Mouse (Mus musculus) intestine, embryonic 14.5 days (tissue): Measurements from ENCODE around the gene Clstn1. TPM values are rescaled to one million over a fixed set of nuclear protein-coding genes. Genes with fewer than 3 reads are reported as not detected.
"Not testable (repeated sequence)": the region's sequence is repeated elsewhere in the genome, so short reads cannot be mapped to it uniquely, and the experiment has no call there.

Experiments used
- ATAC-seq: fragments of 200-750 bp; cut with Nextera tagmentation; replicated peaks from 2 replicates; pipeline ENCODE4 v1.8.0; 2017; ENCODE audit warnings: low read depth, moderate number of reproducible peaks, moderate TSS enrichment, moderate library complexity; ENCODE audit not compliant: low FRiP score, low TSS enrichment
- DNase-seq: peaks from one replicate; pipeline ENCODE4 v3.0.0-alpha.2; 2018; ENCODE audit warnings: low spot score
- H3K27ac ChIP-seq: fragments of 300-500 bp; sonication (generic); 2 replicates; pipeline ENCODE4 v1.5.1; 2014; ENCODE audit warnings: low read depth, mild to moderate bottlenecking, control low read depth
- H3K27me3 ChIP-seq: fragments of 300-500 bp; sonication (generic); replicated peaks from 2 replicates; pipeline ENCODE4 v1.6.1; 2014; ENCODE audit warnings: low read length, control low read depth; ENCODE audit not compliant: control insufficient read depth, insufficient read depth
- H3K36me3 ChIP-seq: fragments of 300-500 bp; sonication (generic); 2 replicates; pipeline ENCODE4 v1.6.1; 2014; ENCODE audit warnings: low read length, control low read depth; ENCODE audit not compliant: control insufficient read depth, insufficient read depth
- H3K4me1 ChIP-seq: fragments of 300-500 bp; sonication (generic); replicated peaks from 2 replicates; pipeline ENCODE4 v1.6.1; 2014; ENCODE audit warnings: low read length, control low read depth, mixed read lengths; ENCODE audit not compliant: control insufficient read depth, insufficient read depth
- H3K4me2 ChIP-seq: fragments of 300-500 bp; sonication (generic); 2 replicates; pipeline ENCODE4 v1.6.1; 2014; ENCODE audit warnings: low read length
- H3K4me3 ChIP-seq: fragments of 300-500 bp; sonication (generic); 2 replicates; pipeline ENCODE4 v1.5.1; 2014; ENCODE audit warnings: low read depth, low read length, control low read depth, mixed read lengths
- H3K9ac ChIP-seq: fragments of 300-500 bp; sonication (generic); 2 replicates; pipeline ENCODE4 v1.6.1; 2014; ENCODE audit warnings: mild to moderate bottlenecking, low read length
- H3K9me3 ChIP-seq: fragments of 300-500 bp; sonication (generic); 2 replicates; pipeline ENCODE4 v1.6.1; 2016; ENCODE audit warnings: low read length, control low read depth; ENCODE audit not compliant: control insufficient read depth
- WGBS: fragments of 180-500 bp; shearing (Covaris S2); extraction: QIAGEN DNeasy Blood & Tissue Kit; methylation state at CpG from one replicate; pipeline ENCODE4 v1.1.7; 2014; 5-methylcytosine and 5-hydroxymethylcytosine counted together
- polyA plus RNA-seq: library from polyadenylated mRNA; unstranded; fragments of >200 nt; fragmentation: Nextera tagmentation; extraction: Ambion mirVana; gene quantifications from 2 replicates; pipeline ENCODE4 v1.2.1, GENCODE M21; 2014

Gene Clstn1
- polyA plus RNA-seq, 1 experiment from 2014 or later: 30.8 TPM

DNA sequence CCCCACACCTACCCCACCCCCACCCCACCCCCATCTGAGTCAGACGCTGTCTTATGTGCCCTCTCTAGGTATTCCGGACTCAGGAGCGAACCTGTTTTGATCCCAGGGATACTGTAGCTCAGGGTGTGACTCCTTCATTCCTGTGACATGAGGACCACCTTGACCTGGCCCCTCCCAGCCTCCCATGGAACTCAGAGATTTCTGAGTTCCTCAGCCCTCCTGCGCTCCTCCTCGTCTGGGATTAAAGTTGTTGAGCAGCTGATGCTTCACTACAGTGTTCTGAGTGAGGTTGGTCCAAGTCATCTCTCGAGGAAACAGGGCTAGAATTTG lies 22.0 kb downstream of the Clstn1 start:
- Histone ChIP-seq H3K9ac (no peak overlapping the region), H3K36me3 (no peaks in the 10 kb centered on the region), H3K27ac (no peak overlapping the region), H3K9me3 (no peaks in the 10 kb centered on the region), H3K4me1 (peaks cover 12% of the 10 kb centered on the region; the same call in 1 of the 2 replicates), H3K27me3 (no peaks in the 10 kb centered on the region), H3K4me3 (no peak overlapping the region), H3K4me2 (no peak overlapping the region)
- ATAC-seq (no peak), DNase-seq (no peak)
- WGBS: 76% methylated on average over 6 of the region's 6 CpGs

DNA sequence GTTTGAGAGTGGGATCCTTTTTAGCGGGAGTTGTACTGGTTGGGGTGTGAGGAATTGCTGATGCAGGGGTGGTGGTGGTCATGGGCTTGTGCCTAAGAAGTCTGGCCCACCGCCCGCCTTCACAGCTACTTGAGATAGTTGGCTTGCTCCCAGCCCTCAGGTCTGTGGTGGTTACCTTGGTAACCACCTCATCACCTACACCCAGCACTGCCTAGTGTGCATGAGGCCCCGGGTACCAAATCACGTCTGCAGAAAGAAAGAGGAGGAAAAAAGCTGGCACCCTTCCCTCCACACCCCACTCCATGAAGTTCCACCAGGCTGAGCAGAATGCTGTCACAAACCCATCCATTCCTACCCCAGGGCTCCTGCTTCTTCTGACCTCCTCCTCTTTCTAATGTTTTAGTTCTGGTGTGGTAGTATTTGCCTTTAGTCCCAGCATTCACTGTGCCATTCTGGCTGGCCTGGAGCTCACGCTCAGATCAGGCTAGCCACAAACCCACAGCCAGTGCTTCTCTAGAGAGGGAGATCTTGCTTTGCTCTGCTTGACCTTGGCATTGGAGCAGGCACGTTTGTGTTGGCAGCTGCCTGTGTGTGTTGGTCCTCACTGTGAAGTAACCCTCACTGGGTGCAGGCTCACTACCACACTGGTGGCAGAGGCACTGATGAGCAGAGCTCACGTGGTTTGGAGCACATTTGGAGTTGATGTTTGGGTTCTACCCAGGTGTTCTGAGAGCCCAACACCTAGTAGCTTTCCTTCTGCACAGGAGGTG lies 23.2 kb downstream of the Clstn1 start:
- Histone ChIP-seq H3K4me2 (no peak overlapping the region), H3K4me3 (no peak overlapping the region), H3K27ac (no peak overlapping the region), H3K36me3 (no peaks in the 10 kb centered on the region), H3K27me3 (no peaks in the 10 kb centered on the region), H3K9ac (no peak overlapping the region), H3K9me3 (no peaks in the 10 kb centered on the region), H3K4me1 (peaks cover 12% of the 10 kb centered on the region; the same call in 1 of the 2 replicates)
- ATAC-seq: no peak
- 79% methylated on average over 8 of the region's 8 CpGs for WGBS
- DNase-seq: no peak

DNA sequence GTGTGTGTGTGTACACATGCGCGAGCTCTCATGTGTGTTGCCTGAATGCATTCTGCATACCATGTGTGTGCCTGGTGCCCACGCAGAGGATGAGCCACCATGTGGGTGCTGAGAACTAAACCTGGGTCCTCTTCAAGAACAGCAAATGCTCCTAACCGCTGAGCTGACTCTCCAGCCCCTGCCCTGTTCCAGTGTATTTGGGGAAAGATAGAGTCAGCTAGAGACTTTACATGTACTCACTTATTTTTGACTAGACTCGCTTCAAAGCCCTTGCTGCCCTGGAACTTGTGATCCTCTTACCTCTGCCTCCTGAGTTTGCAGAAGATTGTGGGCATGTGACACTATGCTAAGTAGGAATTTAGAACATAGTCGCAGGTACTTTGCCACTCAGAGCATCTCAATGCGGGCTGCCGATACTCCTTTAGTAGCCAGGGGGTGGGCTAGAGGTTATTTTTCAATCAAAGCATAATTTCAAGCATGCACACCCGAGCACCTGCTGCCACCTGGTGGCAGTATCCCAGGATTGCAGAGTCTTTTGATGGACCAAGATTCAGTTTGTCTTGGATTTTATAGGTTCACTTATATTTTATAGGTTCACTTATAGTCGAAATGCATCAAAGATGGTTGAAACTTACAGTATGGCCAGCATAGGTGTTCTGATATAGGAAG lies 25.2 kb downstream of the Clstn1 start:
- ATAC-seq (no peak), DNase-seq (peak; percentile 86)
- Histone ChIP-seq H3K9ac (no peak overlapping the region), H3K36me3 (peaks cover 4% of the 10 kb centered on the region; the same call in 1 of the 2 replicates), H3K4me2 (no peak overlapping the region), H3K4me1 (peaks cover 12% of the 10 kb centered on the region; the same call in 1 of the 2 replicates), H3K9me3 (no peaks in the 10 kb centered on the region), H3K27me3 (no peaks in the 10 kb centered on the region), H3K4me3 (no peak overlapping the region), H3K27ac (no peak overlapping the region)
- WGBS: 52% methylated on average over 10 of the region's 10 CpGs

DNA sequence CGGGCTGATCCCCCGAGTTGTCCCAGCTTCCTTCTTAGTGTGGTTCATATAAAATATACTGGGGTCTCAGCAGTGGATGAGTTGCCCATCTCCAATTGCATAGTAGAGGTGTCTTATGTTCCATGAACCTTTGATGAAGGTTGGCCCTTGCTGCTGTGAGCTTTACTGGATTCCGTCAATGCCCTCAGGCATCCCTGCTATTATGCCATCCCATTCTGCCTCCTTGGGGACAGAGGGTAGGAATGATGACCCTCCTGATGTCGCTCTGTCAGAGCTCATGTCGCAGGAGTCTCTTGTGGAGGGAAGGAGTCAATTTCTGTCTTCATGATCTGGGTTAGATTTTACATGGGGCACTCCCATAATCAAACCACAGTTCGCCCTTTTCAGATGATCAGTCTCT lies 27.2 kb downstream of the Clstn1 start:
- not testable (repeated sequence) for H3K9ac ChIP-seq, ATAC-seq

DNA sequence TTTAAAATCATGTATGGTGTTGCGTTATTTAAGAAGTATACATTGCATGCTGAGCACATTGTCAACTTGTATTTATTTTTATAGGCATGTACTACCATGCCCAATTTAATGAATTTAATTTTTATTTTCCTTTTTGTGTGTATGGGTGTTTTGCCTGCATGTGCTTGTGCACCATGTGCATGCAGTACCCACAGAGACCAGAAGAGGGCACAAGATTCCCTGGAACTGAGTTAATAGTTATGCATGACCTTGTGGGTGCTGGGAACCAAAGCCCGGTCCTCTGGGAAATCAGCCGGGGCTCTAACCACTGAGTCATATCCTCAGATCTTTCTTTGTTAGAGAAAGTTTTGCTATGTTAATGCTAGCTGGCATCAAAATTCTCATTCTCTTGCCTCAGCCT lies 28.6 kb downstream of the Clstn1 start:
- Histone ChIP-seq H3K4me1 (no peaks in the 10 kb centered on the region), H3K27me3 (no peaks in the 10 kb centered on the region), H3K27ac (no peak overlapping the region), H3K4me3 (no peak overlapping the region), H3K9me3 (no peaks in the 10 kb centered on the region), H3K9ac (no peak overlapping the region), H3K4me2 (no peak overlapping the region), H3K36me3 (peaks cover 7% of the 10 kb centered on the region; the same call in 1 of the 2 replicates)
- DNase-seq: no peak
- no peak for ATAC-seq
- 97% methylated on average over 3 of the region's 3 CpGs for WGBS

More for the DNA sequence above, 27.2 kb downstream of the Clstn1 start:
- not testable (repeated sequence) for H3K9me3 ChIP-seq, H3K4me1 ChIP-seq, DNase-seq, H3K27ac ChIP-seq, H3K4me3 ChIP-seq, H3K4me2 ChIP-seq, H3K27me3 ChIP-seq, H3K36me3 ChIP-seq
- 65% methylated on average over 6 of the region's 6 CpGs for WGBS

DNA sequence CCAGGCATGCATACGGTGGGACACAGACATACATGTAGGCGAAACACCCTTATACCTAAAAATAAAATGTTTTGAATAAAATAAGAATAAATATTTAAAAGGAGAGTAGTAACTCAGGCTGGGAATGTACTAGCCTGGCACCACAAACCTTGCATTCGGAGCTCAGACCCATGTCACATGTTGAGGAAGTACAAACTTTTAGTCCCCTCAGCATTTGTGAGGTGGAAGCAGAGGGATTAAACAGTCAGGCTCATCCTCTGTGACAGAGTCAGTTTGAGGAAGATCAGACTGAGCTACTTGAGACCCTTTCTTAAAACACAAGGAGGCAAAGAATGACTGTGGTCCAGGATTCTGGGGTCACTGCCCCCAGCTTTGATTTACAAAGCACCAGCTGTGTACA lies 30.7 kb downstream of the Clstn1 start:
- H3K4me3 ChIP-seq, H3K9ac ChIP-seq, H3K4me1 ChIP-seq, H3K4me2 ChIP-seq, H3K27ac ChIP-seq, H3K27me3 ChIP-seq, H3K9me3 ChIP-seq, H3K36me3 ChIP-seq, ATAC-seq, DNase-seq: not testable (repeated sequence)
- 84% methylated on average over 3 of the region's 3 CpGs for WGBS

DNA sequence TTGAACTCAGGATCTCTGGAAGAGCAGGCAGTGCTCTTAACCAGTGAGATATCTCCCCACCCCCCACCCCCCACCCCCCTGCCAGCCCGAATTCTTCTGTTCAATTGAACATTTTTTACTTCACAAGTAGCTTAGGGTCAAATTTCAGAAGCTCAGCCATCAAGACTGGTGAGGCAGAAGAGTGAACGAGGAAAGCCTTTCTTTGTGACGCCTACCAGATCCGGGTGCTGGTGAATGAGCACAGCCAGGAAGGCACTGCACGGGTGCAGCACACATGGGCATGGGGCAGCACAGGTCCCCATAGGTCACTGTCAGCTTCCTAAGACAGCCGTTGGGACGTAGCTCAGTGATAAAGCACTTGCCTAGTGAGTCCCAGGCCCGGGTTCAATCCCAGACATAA lies 33.7 kb downstream of the Clstn1 start:
- Histone ChIP-seq H3K36me3 (peaks cover 7% of the 10 kb centered on the region; the same call in 1 of the 2 replicates), H3K27me3 (no peaks in the 10 kb centered on the region), H3K9ac (no peak overlapping the region), H3K27ac (no peak overlapping the region), H3K9me3 (no peaks in the 10 kb centered on the region), H3K4me1 (no peaks in the 10 kb centered on the region), H3K4me2 (no peak overlapping the region), H3K4me3 (no peak overlapping the region)
- WGBS: 35% methylated on average over 8 of the region's 8 CpGs
- DNase-seq (no peak), ATAC-seq (no peak)

DNA sequence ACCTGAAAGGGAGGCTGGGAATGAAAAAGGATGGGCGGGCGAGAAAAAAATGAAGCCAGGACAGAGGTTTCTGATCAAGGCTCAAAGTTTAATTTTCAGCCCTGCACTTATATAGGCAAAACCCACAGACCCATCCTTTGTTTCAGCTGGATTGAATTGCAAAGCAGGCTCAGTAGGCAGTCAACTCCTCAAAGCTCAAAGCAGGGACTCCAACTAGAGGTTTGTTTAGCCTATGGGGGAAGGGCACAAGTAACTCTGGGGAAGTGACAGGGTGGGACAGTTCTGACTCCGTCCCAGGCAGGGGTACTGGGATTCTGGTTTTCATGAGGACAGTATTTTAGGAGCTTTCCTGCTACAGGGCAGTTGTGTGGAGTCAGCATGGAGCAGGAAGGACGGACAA lies 35.0 kb downstream of the Clstn1 start:
- Histone ChIP-seq H3K4me3 (no peak overlapping the region), H3K27ac (no peak overlapping the region), H3K36me3 (peaks cover 5% of the 10 kb centered on the region; the same call in 1 of the 2 replicates), H3K9ac (no peak overlapping the region), H3K27me3 (no peaks in the 10 kb centered on the region), H3K9me3 (no peaks in the 10 kb centered on the region), H3K4me2 (no peak overlapping the region), H3K4me1 (no peaks in the 10 kb centered on the region)
- DNase-seq (no peak), ATAC-seq (no peak)
- WGBS: 71% methylated on average over 4 of the region's 4 CpGs
